ENCODE assay signal across 13 mouse cellular contexts in genomic region chr4:97875901-97876300, GRCm38 (mm10).
DNase-seq lines count a peak whose midpoint lies in the region; ATAC-seq and TF ChIP-seq lines count a peak whose summit lies in the region.
"Had no signal": no experiment of that assay in that cellular context is flagged by ENCODE, and none has a peak within 500 bp of the region (broad histone marks: within the 10 kb centered on the region; RNA-seq: fewer than 3 reads in every experiment).

No protein-coding gene starts in this region.

- peaks cover 32% of the 10 kb centered on the region for H3K79me2 ChIP-seq in MEL (ENCODE audit: control insufficient read depth, insufficient read depth, low read length, poor library complexity)

- H3K27me3 ChIP-seq in MEL (ENCODE audit: control insufficient read depth in 1 of 2, insufficient read depth in 2 of 2, low read length in 2 of 2), result no peaks in the 10 kb centered on the region
- no peaks in the 10 kb centered on the region for H3K27me3 ChIP-seq in embryonic facial prominence, embryonic 15.5 days
- H3K27me3 ChIP-seq in limb, embryonic 10.5 days (ENCODE audit: low read depth, poor library complexity, severe bottlenecking), result no peaks in the 10 kb centered on the region
- H3K27me3 ChIP-seq: forebrain, embryonic 13.5 days had no signal

- 0 out of 2 replicates have a peak, but pooled peaks have one; percentile 10 for ATAC-seq in frontal cortex, adult (ENCODE audit: low TSS enrichment)
- ATAC-seq in embryonic facial prominence, embryonic 15.5 days (ENCODE audit: insufficient number of reproducible peaks, low FRiP score, low TSS enrichment, low read depth), result no peak
- ATAC-seq: CD4-positive, CD25-positive, alpha-beta regulatory T cell, adult 4 months; forebrain, embryonic 13.5 days had no signal

- DNase-seq in frontal cortex, postnatal 14 days (ENCODE audit: low spot score in 2 of 2), result no peak
- peak; percentile 38 for DNase-seq in left cerebral cortex, postnatal 4 days
- no peak for DNase-seq in left cerebral cortex, postnatal 14 days (ENCODE audit: low spot score in 2 of 2)
- peak; percentile 71 for DNase-seq in MEL (ENCODE audit: low read depth, low spot score)
- DNase-seq in limb, embryonic 10.5 days (ENCODE audit: low spot score), result no peak
- DNase-seq: adrenal gland, adult 8-10 months; thymus, postnatal 25 days had no signal

- peak; percentile 18 to 26; a peak in 2 of 4 replicates for TF ChIP-seq EP300 in MEL (IDR thresholded peaks at IDR 0.05; ENCODE audit: low read depth in 1 of 2, low read length in 2 of 2)

- H3K4me3 ChIP-seq in MEL (ENCODE audit: control insufficient read depth in 1 of 2, insufficient read depth in 1 of 2, low read depth in 2 of 2, low read length in 2 of 2), result no peak overlapping the region
- H3K4me3 ChIP-seq in embryonic facial prominence, embryonic 15.5 days (replicated peaks), result no peak overlapping the region
- H3K4me3 ChIP-seq in limb, embryonic 10.5 days, result no peak overlapping the region
- H3K4me3 ChIP-seq: forebrain, embryonic 13.5 days; megakaryocyte, embryonic 14.5 days had no signal

- 43% methylated on average over 3 of the region's 3 CpGs for WGBS in embryonic facial prominence, embryonic 15.5 days
- 81% methylated on average over 3 of the region's 3 CpGs for WGBS in limb, embryonic 10.5 days

- H3K9ac ChIP-seq in MEL (ENCODE audit: control insufficient read depth, low read depth, low read length, poor library complexity, severe bottlenecking), result no peak overlapping the region
- H3K9ac ChIP-seq in embryonic facial prominence, embryonic 15.5 days, result no peak overlapping the region
- H3K9ac ChIP-seq: forebrain, embryonic 13.5 days; liver, embryonic 14.5 days had no signal

- H3K27ac ChIP-seq in MEL (ENCODE audit: control insufficient read depth, low read depth, low read length), result no peak overlapping the region
- H3K27ac ChIP-seq in embryonic facial prominence, embryonic 15.5 days (replicated peaks), result 0 out of 2 replicates have a peak overlapping the region, but pooled peaks have one; percentile 22
- no peak overlapping the region for H3K27ac ChIP-seq in limb, embryonic 10.5 days
- H3K27ac ChIP-seq: forebrain, embryonic 13.5 days; liver, embryonic 14.5 days had no signal

- no peak for TF ChIP-seq POLR2A in MEL (IDR thresholded peaks at IDR 0.05; ENCODE audit: control insufficient read depth in 1 of 2, insufficient read depth in 1 of 2, low read depth in 1 of 2, low read length in 2 of 2, poor library complexity in 1 of 2)

- no peaks in the 10 kb centered on the region for H3K9me3 ChIP-seq in MEL (replicated peaks; ENCODE audit: insufficient read depth, low read length)
- no peaks in the 10 kb centered on the region for H3K9me3 ChIP-seq in embryonic facial prominence, embryonic 15.5 days (replicated peaks)
- no peaks in the 10 kb centered on the region for H3K9me3 ChIP-seq in limb, embryonic 10.5 days (replicated peaks)
- H3K9me3 ChIP-seq: forebrain, embryonic 13.5 days; megakaryocyte, embryonic 14.5 days had no signal

- H3K36me3 ChIP-seq in MEL (ENCODE audit: control insufficient read depth in 1 of 2, insufficient read depth in 2 of 2, low read length in 2 of 2), result peaks cover 27 to 31% of the 10 kb centered on the region in 2 experiments
- H3K36me3 ChIP-seq in embryonic facial prominence, embryonic 15.5 days, result no peaks in the 10 kb centered on the region
- H3K36me3 ChIP-seq in limb, embryonic 10.5 days, result no peaks in the 10 kb centered on the region

- no peak for TF ChIP-seq CTCF in MEL (IDR thresholded peaks at IDR 0.05 in 2 of 3, conservative IDR thresholded peaks at IDR 0.05 in 1 of 3; ENCODE audit: control insufficient read depth in 1 of 3, insufficient read depth in 1 of 3, low read depth in 2 of 3, low read length in 3 of 3, poor library complexity in 1 of 3, severe bottlenecking in 1 of 3)

- no peak for TF ChIP-seq RAD21 in MEL (IDR thresholded peaks at IDR 0.05; ENCODE audit: low read depth, low read length)

- H3K4me1 ChIP-seq in MEL (ENCODE audit: control insufficient read depth in 1 of 2, insufficient read depth in 2 of 2, low read length in 2 of 2), result peaks cover 9 to 15% of the 10 kb centered on the region in 2 experiments
- H3K4me1 ChIP-seq in embryonic facial prominence, embryonic 15.5 days, result peaks cover 25% of the 10 kb centered on the region
- H3K4me1 ChIP-seq in limb, embryonic 10.5 days, result peaks cover 12% of the 10 kb centered on the region; the same call in 1 of the 2 replicates

- intact Hi-C loops in left cerebral cortex, postnatal 4 days (cut with DNase I), result no loop called here
- intact Hi-C loops in left cerebral cortex, postnatal 14 days (cut with DNase I), result loop anchor here (5.0 to 10.0 kb wide), 2 partner anchors 36 to 229 kb away; no protein-coding TSS in a partner anchor

- no peak overlapping the region for H3K4me2 ChIP-seq in embryonic facial prominence, embryonic 15.5 days (replicated peaks)
- H3K4me2 ChIP-seq: forebrain, embryonic 13.5 days had no signal

TF ChIP-seq in MEL, 35 proteins besides CTCF, POLR2A, EP300 and RAD21:
- TF ChIP-seq SIN3A (IDR thresholded peaks at IDR 0.05; ENCODE audit: low read length), result 0 out of 2 replicates have a peak, but pooled peaks have one; percentile 56
- TF ChIP-seq GABPA (IDR thresholded peaks at IDR 0.05; ENCODE audit: low read depth, low read length), result no peak
- peak; percentile 59 for TF ChIP-seq RCOR1 (IDR thresholded peaks at IDR 0.05; ENCODE audit: low read depth, low read length)
- TF ChIP-seq GATA1 (IDR thresholded peaks at IDR 0.05; ENCODE audit: low read depth, low read length), result 0 out of 2 replicates have a peak, but pooled peaks have one; percentile 26
- TF ChIP-seq NRF1 (IDR thresholded peaks at IDR 0.05; ENCODE audit: insufficient read depth, low read depth, low read length, poor library complexity, severe bottlenecking), result no peak
- no peak for TF ChIP-seq POLR2AphosphoS5 (IDR thresholded peaks at IDR 0.05; ENCODE audit: borderline replicate concordance, low read depth, low read length)
- TF ChIP-seq TAL1 (IDR thresholded peaks at IDR 0.05; ENCODE audit: low read length), result no peak
- no peak; the same call in 1 of the 2 replicates for TF ChIP-seq ZC3H11A (IDR thresholded peaks at IDR 0.05; ENCODE audit: low read depth, low read length)
- TF ChIP-seq ZMIZ1 (IDR thresholded peaks at IDR 0.05; ENCODE audit: low read depth, low read length), result no peak
- TF ChIP-seq MXI1 (IDR thresholded peaks at IDR 0.05; ENCODE audit: low read depth, low read length), result no peak
- TF ChIP-seq JUND (IDR thresholded peaks at IDR 0.05; ENCODE audit: low read depth, low read length), result no peak
- no peak for TF ChIP-seq MAX (IDR thresholded peaks at IDR 0.05; ENCODE audit: low read length)
- TF ChIP-seq ETS1 (IDR thresholded peaks at IDR 0.05; ENCODE audit: low read depth, low read length), result no peak; the same call in 1 of the 2 replicates
- TF ChIP-seq ELF1 (IDR thresholded peaks at IDR 0.05; ENCODE audit: low read depth, low read length), result no peak
- TF ChIP-seq MAFK (IDR thresholded peaks at IDR 0.05; ENCODE audit: borderline replicate concordance, low read depth, low read length), result no peak
- no peak for TF ChIP-seq SMC3 (IDR thresholded peaks at IDR 0.05; ENCODE audit: low read depth, low read length)
- no peak for TF ChIP-seq MYC (IDR thresholded peaks at IDR 0.05; ENCODE audit: low read depth, low read length)
- no peak for TF ChIP-seq POLR2AphosphoS2 (IDR thresholded peaks at IDR 0.05; ENCODE audit: low read length)
- no peak for TF ChIP-seq ZNF384 (IDR thresholded peaks at IDR 0.05; ENCODE audit: low read depth, low read length)
- TF ChIP-seq HCFC1 (IDR thresholded peaks at IDR 0.05; ENCODE audit: low read depth, low read length), result no peak
- TF ChIP-seq UBTF (IDR thresholded peaks at IDR 0.05; ENCODE audit: borderline replicate concordance, insufficient read depth, low read depth, low read length), result no peak
- TF ChIP-seq NELFE (IDR thresholded peaks at IDR 0.05; ENCODE audit: low read depth, low read length), result no peak
- TF ChIP-seq TCF12 (IDR thresholded peaks at IDR 0.05; ENCODE audit: low read depth, low read length), result no peak

Comparison
In these comparisons a context has a peak if more than half of its experiments do, and no peak if none do; other contexts are left out.
1. DNase-seq: peak in left cerebral cortex, postnatal 4 days (single experiment) and MEL (single experiment); none in frontal cortex, postnatal 14 days (0 of 2), left cerebral cortex, postnatal 14 days (0 of 2) and limb, embryonic 10.5 days (single experiment).